Mouse (Mus musculus): ENCODE measurements around the gene Kcnq1. TPM values are rescaled to one million over a fixed set of nuclear protein-coding genes. Genes with fewer than 3 reads are reported as not detected.

The Kcnq1 gene
- total RNA-seq, 2 experiments from 2014 or later = 4.4 to 5.0 TPM

- peak; percentile 72 for DNase-seq
Measured at GRCm38 (mm10) chr7:143136561-143136960, 30.4 kb downstream of the Kcnq1 start.

- peak; percentile 80 for DNase-seq
Measured at GRCm38 (mm10) chr7:143138789-143139188, 32.6 kb downstream of the Kcnq1 start.

GRCm38 (mm10) chr7:143139932-143140331 is 33.8 kb downstream of the Kcnq1 start:
- no peak for DNase-seq

- DNase-seq = no peak
Measured at GRCm38 (mm10) chr7:143142680-143143079, 36.5 kb downstream of the Kcnq1 start.

- DNase-seq = no peak
Measured at GRCm38 (mm10) chr7:143147015-143147414, 40.9 kb downstream of the Kcnq1 start.

GRCm38 (mm10) chr7:143151171-143151570 is 45.0 kb downstream of the Kcnq1 start:
- DNase-seq = peak; percentile 62

- DNase-seq = no peak
Measured at GRCm38 (mm10) chr7:143152350-143152749, 46.2 kb downstream of the Kcnq1 start.

GRCm38 (mm10) chr7:143153915-143154373 is 47.8 kb downstream of the Kcnq1 start:
- DNase-seq = peak; percentile 92

GRCm38 (mm10) chr7:143154458-143154871 is 48.3 kb downstream of the Kcnq1 start:
- DNase-seq = peak; percentile 46

- DNase-seq = no peak
Measured at GRCm38 (mm10) chr7:143155257-143155656, 49.1 kb downstream of the Kcnq1 start.

- DNase-seq = no peak
Measured at GRCm38 (mm10) chr7:143158690-143159425, 52.7 kb downstream of the Kcnq1 start.

GRCm38 (mm10) chr7:143159446-143159845 is 53.3 kb downstream of the Kcnq1 start:
- DNase-seq = no peak

- DNase-seq = no peak
Measured at GRCm38 (mm10) chr7:143160057-143160456, 53.9 kb downstream of the Kcnq1 start.

- DNase-seq = no peak
Measured at GRCm38 (mm10) chr7:143162051-143162450, 55.9 kb downstream of the Kcnq1 start.

GRCm38 (mm10) chr7:143164074-143164473 is 57.9 kb downstream of the Kcnq1 start:
- no peak for DNase-seq

GRCm38 (mm10) chr7:143165687-143166265 is 59.6 kb downstream of the Kcnq1 start:
- no peak for DNase-seq

- DNase-seq = no peak
Measured at GRCm38 (mm10) chr7:143167275-143167674, 61.1 kb downstream of the Kcnq1 start.

- DNase-seq = no peak
Measured at GRCm38 (mm10) chr7:143169371-143169770, 63.2 kb downstream of the Kcnq1 start.

- DNase-seq = no peak
Measured at GRCm38 (mm10) chr7:143172914-143173547, 66.9 kb downstream of the Kcnq1 start.

- no peak for DNase-seq
Measured at GRCm38 (mm10) chr7:143174633-143175032, 68.5 kb downstream of the Kcnq1 start.

GRCm38 (mm10) chr7:143178831-143179230 is 72.7 kb downstream of the Kcnq1 start:
- DNase-seq = peak; percentile 80

- DNase-seq = peak; percentile 93
Measured at GRCm38 (mm10) chr7:143180761-143181160, 74.6 kb downstream of the Kcnq1 start.

- DNase-seq = peak; percentile 70
Measured at GRCm38 (mm10) chr7:143181311-143181710, 75.1 kb downstream of the Kcnq1 start.
